Mouse (Mus musculus) ES-E14 (cell line): ENCODE data around the gene Olfr1321.

Experiments
- CHD2 ChIP-seq: IDR thresholded peaks from 2 replicates; pipeline ENCODE4 v1.6.1; 2014; ENCODE audit warnings: mild to moderate bottlenecking, low read depth, low read length, inconsistent platforms
- HCFC1 ChIP-seq: IDR thresholded peaks from 2 replicates; pipeline ENCODE4 v1.6.1; 2012; ENCODE audit warnings: low read length, inconsistent platforms, borderline replicate concordance; ENCODE audit not compliant: insufficient read depth
- MAFK ChIP-seq: IDR thresholded peaks from 2 replicates; pipeline ENCODE4 v1.6.1; 2014; ENCODE audit warnings: mild to moderate bottlenecking, low read depth, low read length, inconsistent platforms; ENCODE audit not compliant: insufficient read depth
- ZC3H11A ChIP-seq: IDR thresholded peaks from 2 replicates; pipeline ENCODE4 v1.6.1; 2012; ENCODE audit warnings: low read depth, mild to moderate bottlenecking, inconsistent platforms, low read length, borderline replicate concordance
- ZNF384 ChIP-seq: IDR thresholded peaks from 2 replicates; pipeline ENCODE4 v1.6.1; 2012; ENCODE audit warnings: low read depth, low read length, inconsistent platforms

GRCm38 (mm10) chrX:49770828-49771227 is 36.0 kb upstream of the Olfr1321 start:
- TF ChIP-seq HCFC1 (no peak), ZNF384 (0 out of 2 replicates have a peak, but pooled peaks have one; percentile 28), ZC3H11A (no peak), MAFK (no peak), CHD2 (no peak)
